Mouse (Mus musculus) embryonic fibroblast, embryonic 13.5 days (primary cell): ENCODE results near the gene Isoc2a.

Source experiments
- CTCF ChIP-seq: IDR thresholded peaks from 2 replicates; pipeline ENCODE4 v1.5.1; 2011; ENCODE audit warnings: mild to moderate bottlenecking, control low read depth, low read length, moderate library complexity, borderline replicate concordance; ENCODE audit not compliant: insufficient read depth
- POLR2A ChIP-seq: IDR thresholded peaks from 2 replicates; pipeline ENCODE4 v1.6.1; 2011; ENCODE audit warnings: low read depth, mild to moderate bottlenecking, control low read depth, low read length, moderate library complexity

GRCm38 (mm10) chr7:4843604-4844244 lies 33.2 kb upstream of the Isoc2a start:
- no peak for TF ChIP-seq POLR2A
- TF ChIP-seq CTCF, result no peak
